19 mouse cellular contexts compared by ENCODE assay signal in genomic region chr4:104674706-104675105, GRCm38 (mm10).
"Had no signal": no experiment of that assay in that cellular context is flagged by ENCODE, and none has a peak within 500 bp of the region (broad histone marks: within the 10 kb centered on the region; RNA-seq: fewer than 3 reads in every experiment).

No protein-coding gene starts in this region.

- H3K27ac ChIP-seq: midbrain, embryonic 10.5 days; midbrain, embryonic 12.5 days; neural tube, embryonic 13.5 days; neural tube, embryonic 15.5 days had no signal

- H3K36me3 ChIP-seq: midbrain, embryonic 10.5 days; midbrain, embryonic 12.5 days; neural tube, embryonic 13.5 days; neural tube, embryonic 15.5 days had no signal

- H3K27me3 ChIP-seq: midbrain, embryonic 12.5 days; neural tube, embryonic 13.5 days; neural tube, embryonic 15.5 days had no signal

- H3K9ac ChIP-seq: lung, embryonic 14.5 days; midbrain, embryonic 12.5 days; neural tube, embryonic 13.5 days; neural tube, embryonic 15.5 days had no signal

- H3K9me3 ChIP-seq: midbrain, embryonic 10.5 days; midbrain, embryonic 12.5 days; neural tube, embryonic 13.5 days; neural tube, embryonic 15.5 days had no signal

- ATAC-seq: midbrain, embryonic 16.5 days had no signal

- H3K4me3 ChIP-seq: midbrain, embryonic 10.5 days; midbrain, embryonic 12.5 days; myocyte; neural tube, embryonic 13.5 days; neural tube, embryonic 15.5 days had no signal

- DNase-seq: lung, adult 18-20 months; lung, embryonic 14.5 days; lung, postnatal 10 days; lung, postnatal 4 days; midbrain, embryonic 14.5 days; retina, postnatal 1 day; right cerebral cortex, adult 18-20 months; right cerebral cortex, postnatal 25 days; right cerebral cortex, postnatal 4 days; spleen, adult 18-20 months; thymus, adult 18-20 months; thymus, postnatal 14 days; thymus, postnatal 36 days had no signal

- H3K4me1 ChIP-seq: neural tube, embryonic 15.5 days had no signal

- H3K4me2 ChIP-seq: lung, embryonic 14.5 days; midbrain, embryonic 12.5 days; neural tube, embryonic 13.5 days; neural tube, embryonic 15.5 days had no signal
